Mouse (Mus musculus): ENCODE measurements around the gene Lmo2. TPM values are rescaled to one million over a fixed set of nuclear protein-coding genes. Genes with fewer than 3 reads are reported as not detected.
A peak's percentile ranks its signal among the peaks of the same experiment; 100 is the strongest.

The Lmo2 gene
- polyA plus RNA-seq, 1 experiment = 0.84 TPM

- Histone ChIP-seq H3K4me1 (ENCODE audit: control insufficient read depth, insufficient read depth, low read length) (peaks cover 2% of the 10 kb centered on the region), H3K27ac (ENCODE audit: insufficient read depth, low read length) (peak within 1 kb of the TSS; percentile 2; the same call in 1 of the 2 replicates), H3K4me3 (ENCODE audit: insufficient read depth, low read length) (peak within 1 kb of the TSS; percentile 88)
- no peak for TF ChIP-seq CTCF (IDR thresholded peaks at IDR 0.05; ENCODE audit: borderline replicate concordance, insufficient read depth, low read length)
- TF ChIP-seq POLR2A (IDR thresholded peaks at IDR 0.05; ENCODE audit: low read depth, low read length) = peak; percentile 92
Measured at GRCm38 (mm10) chr2:104027458-104028138, 69.8 kb downstream of the Lmo2 start, which contains the start of gene Fbxo3. Gene Fbxo3 (plus strand): TSS chr2:104027721.

DNA sequence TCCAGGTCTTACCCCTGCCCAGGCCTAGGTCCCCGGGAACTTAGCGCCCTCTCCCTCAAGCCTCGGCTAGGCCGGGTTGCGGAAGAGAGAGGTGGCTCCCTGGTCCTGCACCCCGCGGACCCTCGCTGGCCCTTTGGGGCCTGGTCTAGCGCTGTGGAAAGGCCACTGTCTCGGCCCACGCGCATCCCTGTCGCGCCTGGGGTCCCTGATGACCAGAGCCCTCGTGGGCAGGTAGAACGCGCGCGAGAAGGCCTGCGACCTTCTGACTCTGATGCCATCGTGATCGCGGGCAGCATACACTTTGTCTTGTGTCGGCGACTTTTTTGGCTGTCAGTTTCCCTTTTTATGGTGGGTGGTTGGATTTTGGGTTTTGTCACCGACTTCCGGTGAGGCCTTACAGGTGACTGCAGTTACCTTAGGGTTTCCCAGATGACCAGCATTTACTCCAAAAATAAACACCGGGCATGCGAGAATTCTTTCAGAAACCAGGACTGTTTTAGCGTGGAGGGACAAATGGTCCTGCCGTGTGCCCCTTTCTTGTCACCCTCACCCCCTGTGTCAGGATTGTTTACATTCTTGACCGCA, 70.4 kb downstream of the Lmo2 start, which contains the start of gene 4931422A03Rik:
TSS of gene 4931422A03Rik (minus strand) at position 223 of the 585 bp plus-strand sequence.
- H3K4me1 ChIP-seq (ENCODE audit: control insufficient read depth, insufficient read depth, low read length) = peaks cover 2% of the 10 kb centered on the region
- H3K4me3 ChIP-seq (ENCODE audit: insufficient read depth, low read length) = peak within 1 kb of the TSS; percentile 88
- no peak for TF ChIP-seq CTCF (IDR thresholded peaks at IDR 0.05; ENCODE audit: borderline replicate concordance, insufficient read depth, low read length)
- no peak for TF ChIP-seq POLR2A (IDR thresholded peaks at IDR 0.05; ENCODE audit: low read depth, low read length)
- peak within 1 kb of the TSS; percentile 2; the same call in 1 of the 2 replicates for H3K27ac ChIP-seq (ENCODE audit: insufficient read depth, low read length)

- TF ChIP-seq POLR2A (IDR thresholded peaks at IDR 0.05; ENCODE audit: low read depth, low read length) (no peak), CTCF (IDR thresholded peaks at IDR 0.05; ENCODE audit: borderline replicate concordance, insufficient read depth, low read length) (no peak)
- Histone ChIP-seq H3K4me3 (ENCODE audit: insufficient read depth, low read length) (peak overlapping the region; percentile 88), H3K27ac (ENCODE audit: insufficient read depth, low read length) (no peak overlapping the region), H3K4me1 (ENCODE audit: control insufficient read depth, insufficient read depth, low read length) (peaks cover 2% of the 10 kb centered on the region)
Measured at GRCm38 (mm10) chr2:104029074-104029473, 71.3 kb downstream of the Lmo2 start.

DNA sequence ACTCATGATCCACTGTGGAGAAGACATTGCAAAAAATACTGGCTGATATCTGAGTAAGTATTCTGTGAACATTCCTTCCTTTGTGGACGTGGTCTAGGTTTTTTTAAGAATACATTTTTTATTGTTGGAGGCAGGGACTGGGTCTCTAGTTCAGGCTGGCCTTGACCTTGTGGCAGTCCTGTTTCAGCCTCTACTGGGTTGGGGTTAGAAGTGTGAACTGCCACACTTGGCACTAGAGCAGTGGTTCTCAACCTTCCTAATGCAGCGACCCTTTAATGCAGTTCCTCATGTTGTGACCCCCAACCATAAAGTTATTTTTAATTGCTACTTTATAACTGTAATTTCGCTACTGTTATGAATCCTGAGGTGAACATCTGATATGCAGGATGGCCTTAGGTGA, 72.6 kb downstream of the Lmo2 start:
- H3K4me1 ChIP-seq (ENCODE audit: control insufficient read depth, insufficient read depth, low read length) = peaks cover 2% of the 10 kb centered on the region
- H3K27ac ChIP-seq (ENCODE audit: insufficient read depth, low read length) = no peak overlapping the region
- TF ChIP-seq POLR2A (IDR thresholded peaks at IDR 0.05; ENCODE audit: low read depth, low read length) (no peak), CTCF (IDR thresholded peaks at IDR 0.05; ENCODE audit: borderline replicate concordance, insufficient read depth, low read length) (no peak)
- no peak overlapping the region for H3K4me3 ChIP-seq (ENCODE audit: insufficient read depth, low read length)

Other genes with a start within 250 kb of the Lmo2 start
- 30.0 and 32.9 TPM in 2 replicates for gene Nat10, start 196.7 kb upstream of the Lmo2 start, polyA plus RNA-seq (2011; ENCODE audit: insufficient read length, low read depth, missing spikeins)
- 463 and 498 TPM in 2 replicates for gene Caprin1, start 160.3 kb upstream of the Lmo2 start, polyA plus RNA-seq (2011; ENCODE audit: insufficient read length, low read depth, missing spikeins)
- 39.9 and 43.5 TPM in 2 replicates for gene Fbxo3, start 69.7 kb downstream of the Lmo2 start, polyA plus RNA-seq (2011; ENCODE audit: insufficient read length, low read depth, missing spikeins)
- not detected in 2 replicates for gene 4931422A03Rik, start 70.4 kb downstream of the Lmo2 start, polyA plus RNA-seq (2011; ENCODE audit: insufficient read length, low read depth, missing spikeins)
- not detected in 2 replicates for gene Gm10912, start 107.8 kb downstream of the Lmo2 start, polyA plus RNA-seq (2011; ENCODE audit: insufficient read length, low read depth, missing spikeins)
- not detected in 2 replicates for gene Gm10799, start 110.6 kb downstream of the Lmo2 start, polyA plus RNA-seq (2011; ENCODE audit: insufficient read length, low read depth, missing spikeins)
- gene Cd59b, start 111.9 kb downstream of the Lmo2 start, polyA plus RNA-seq (2011; ENCODE audit: insufficient read length, low read depth, missing spikeins) = 3.4 and 3.5 TPM in 2 replicates
- 52.5 and 67.1 TPM in 2 replicates for gene Cd59a, start 137.8 kb downstream of the Lmo2 start, polyA plus RNA-seq (2011; ENCODE audit: insufficient read length, low read depth, missing spikeins)
- not detected in 2 replicates for gene A930018P22Rik, start 164.8 kb downstream of the Lmo2 start, polyA plus RNA-seq (2011; ENCODE audit: insufficient read length, low read depth, missing spikeins)